Mouse (Mus musculus): ENCODE measurements around the gene Impad1. TPM values are rescaled to one million over a fixed set of nuclear protein-coding genes. Genes with fewer than 3 reads are reported as not detected.
A peak's percentile ranks its signal among the peaks of the same experiment; 100 is the strongest.

Gene Impad1
- polyA plus RNA-seq, 1 experiment from 2014 or later = 39.7 TPM

- no peak for ATAC-seq (replicated peaks)
- Histone ChIP-seq H3K36me3 (replicated peaks) (peaks cover 10% of the 10 kb centered on the region; the same call in 1 of the 2 replicates), H3K4me1 (no peaks in the 10 kb centered on the region), H3K9me3 (no peaks in the 10 kb centered on the region), H3K4me3 (no peak overlapping the region), H3K27me3 (replicated peaks) (no peaks in the 10 kb centered on the region), H3K27ac (no peak overlapping the region), H3K9ac (no peak overlapping the region), H3K4me2 (no peak overlapping the region)
Measured at GRCm38 (mm10) chr4:4779265-4779770, 13.8 kb downstream of the Impad1 start.

GRCm38 (mm10) chr4:4771523-4772114, 21.5 kb downstream of the Impad1 start:
- WGBS = 84% methylated on average over 2 of the region's 2 CpGs
- ATAC-seq (replicated peaks) = peak; percentile 70
- peaks cover 20% of the 10 kb centered on the region; the same call in 1 of the 2 replicates for H3K36me3 ChIP-seq (replicated peaks)

GRCm38 (mm10) chr4:4765806-4766205, 27.3 kb downstream of the Impad1 start:
- no peak overlapping the region for H3K4me3 ChIP-seq
- no peaks in the 10 kb centered on the region for H3K4me1 ChIP-seq
- no peaks in the 10 kb centered on the region for H3K27me3 ChIP-seq (replicated peaks)
- ATAC-seq (replicated peaks) = no peak
- peaks cover 13% of the 10 kb centered on the region; the same call in 1 of the 2 replicates for H3K36me3 ChIP-seq (replicated peaks)
- no peak overlapping the region for H3K4me2 ChIP-seq
- no peak overlapping the region for H3K9ac ChIP-seq
- no peaks in the 10 kb centered on the region for H3K9me3 ChIP-seq
- no peak overlapping the region for H3K27ac ChIP-seq
- WGBS = 69% methylated on average over 5 of the region's 5 CpGs

More at GRCm38 (mm10) chr4:4771523-4772114, 21.5 kb downstream of the Impad1 start:
- Histone ChIP-seq H3K27me3 (replicated peaks) (no peaks in the 10 kb centered on the region), H3K9me3 (no peaks in the 10 kb centered on the region), H3K4me2 (no peak overlapping the region), H3K4me3 (no peak overlapping the region), H3K4me1 (no peaks in the 10 kb centered on the region), H3K27ac (no peak overlapping the region), H3K9ac (no peak overlapping the region)

- 88% methylated on average over 4 of the region's 4 CpGs for WGBS
- no peak for ATAC-seq (replicated peaks)
- Histone ChIP-seq H3K9ac (no peak overlapping the region), H3K27me3 (replicated peaks) (no peaks in the 10 kb centered on the region), H3K9me3 (no peaks in the 10 kb centered on the region), H3K4me1 (no peaks in the 10 kb centered on the region), H3K36me3 (replicated peaks) (no peaks in the 10 kb centered on the region), H3K27ac (no peak overlapping the region), H3K4me3 (no peak overlapping the region), H3K4me2 (no peak overlapping the region)
Measured at GRCm38 (mm10) chr4:4758376-4758775, 34.8 kb downstream of the Impad1 start.

GRCm38 (mm10) chr4:4729427-4729826, 63.7 kb downstream of the Impad1 start:
- WGBS = 51% methylated on average over 3 of the region's 3 CpGs
- H3K4me2 ChIP-seq = no peak overlapping the region
- H3K27me3 ChIP-seq (replicated peaks) = no peaks in the 10 kb centered on the region
- ATAC-seq (replicated peaks) = no peak; the same call in 1 of the 2 replicates
- H3K27ac ChIP-seq = no peak overlapping the region
- H3K9ac ChIP-seq = no peak overlapping the region
- no peaks in the 10 kb centered on the region for H3K4me1 ChIP-seq
- H3K36me3 ChIP-seq (replicated peaks) = no peaks in the 10 kb centered on the region
- no peak overlapping the region for H3K4me3 ChIP-seq
- no peaks in the 10 kb centered on the region for H3K9me3 ChIP-seq

- no peak for ATAC-seq (replicated peaks)
- Histone ChIP-seq H3K4me2 (no peak overlapping the region), H3K27me3 (replicated peaks) (no peaks in the 10 kb centered on the region), H3K36me3 (replicated peaks) (no peaks in the 10 kb centered on the region), H3K4me3 (no peak overlapping the region), H3K9me3 (no peaks in the 10 kb centered on the region), H3K27ac (no peak overlapping the region), H3K9ac (no peak overlapping the region), H3K4me1 (no peaks in the 10 kb centered on the region)
- 85% methylated on average over 3 of the region's 3 CpGs for WGBS
Measured at GRCm38 (mm10) chr4:4726241-4726776, 66.8 kb downstream of the Impad1 start.

- Histone ChIP-seq H3K27me3 (replicated peaks) (no peaks in the 10 kb centered on the region), H3K9me3 (no peaks in the 10 kb centered on the region), H3K4me2 (no peak overlapping the region), H3K36me3 (replicated peaks) (no peaks in the 10 kb centered on the region), H3K9ac (no peak overlapping the region), H3K27ac (no peak overlapping the region), H3K4me3 (no peak overlapping the region), H3K4me1 (no peaks in the 10 kb centered on the region)
- no peak for ATAC-seq (replicated peaks)
- WGBS = 86% methylated on average over 8 of the region's 8 CpGs
Measured at GRCm38 (mm10) chr4:4723821-4724220, 69.3 kb downstream of the Impad1 start.

- no peak for ATAC-seq (replicated peaks)
- Histone ChIP-seq H3K27me3 (replicated peaks) (no peaks in the 10 kb centered on the region), H3K9ac (no peak overlapping the region), H3K4me3 (no peak overlapping the region), H3K4me2 (no peak overlapping the region), H3K4me1 (no peaks in the 10 kb centered on the region), H3K36me3 (replicated peaks) (no peaks in the 10 kb centered on the region), H3K27ac (no peak overlapping the region), H3K9me3 (no peaks in the 10 kb centered on the region)
- 40% methylated on average over 1 of the region's 1 CpGs for WGBS
Measured at GRCm38 (mm10) chr4:4722081-4722480, 71.1 kb downstream of the Impad1 start.

GRCm38 (mm10) chr4:4717763-4718347, 75.3 kb downstream of the Impad1 start:
- no peak overlapping the region for H3K9ac ChIP-seq
- no peaks in the 10 kb centered on the region for H3K4me1 ChIP-seq
- no peaks in the 10 kb centered on the region for H3K27me3 ChIP-seq (replicated peaks)
- H3K9me3 ChIP-seq = no peaks in the 10 kb centered on the region
- H3K36me3 ChIP-seq (replicated peaks) = no peaks in the 10 kb centered on the region
- no peak overlapping the region for H3K4me2 ChIP-seq
- ATAC-seq (replicated peaks) = peak; percentile 72; the same call in 1 of the 2 replicates
- H3K27ac ChIP-seq = no peak overlapping the region
- no peak overlapping the region for H3K4me3 ChIP-seq
- WGBS = 64% methylated on average over 4 of the region's 4 CpGs
